In genomic region chr1:38567791-38568190, GRCm38 (mm10) we compare ENCODE assay signal across 18 mouse cellular contexts.
"Had no signal": no experiment of that assay in that cellular context is flagged by ENCODE, and none has a peak within 500 bp of the region (broad histone marks: within the 10 kb centered on the region; RNA-seq: fewer than 3 reads in every experiment).

No protein-coding gene starts in this region.

- DNase-seq: kidney, postnatal 25 days; layer of hippocampus, adult 9-11 months; liver; lung, adult 18-20 months; lung, postnatal 10 days; lung, postnatal 36 days; thymus, adult 18-20 months; thymus, postnatal 36 days had no signal

- H3K9ac ChIP-seq: limb, embryonic 13.5 days; liver, embryonic 12.5 days; liver, embryonic 15.5 days; lung, embryonic 15.5 days; midbrain, embryonic 15.5 days had no signal

- H3K36me3 ChIP-seq: liver, embryonic 12.5 days; liver, embryonic 15.5 days; lung, embryonic 15.5 days; midbrain, embryonic 10.5 days; midbrain, embryonic 15.5 days had no signal

- H3K27me3 ChIP-seq: limb, embryonic 13.5 days; liver, embryonic 12.5 days; liver, embryonic 15.5 days; lung, embryonic 15.5 days; megakaryocyte, embryonic 14.5 days; midbrain, embryonic 15.5 days had no signal

- H3K9me3 ChIP-seq: limb, embryonic 10.5 days; limb, embryonic 13.5 days; liver, embryonic 12.5 days; liver, embryonic 15.5 days; lung, embryonic 15.5 days; megakaryocyte, embryonic 14.5 days; midbrain, embryonic 10.5 days; midbrain, embryonic 15.5 days had no signal

- H3K4me3 ChIP-seq: layer of hippocampus, adult 2 months; limb, embryonic 10.5 days; limb, embryonic 13.5 days; liver, embryonic 12.5 days; liver, embryonic 15.5 days; lung, embryonic 15.5 days; megakaryocyte, embryonic 14.5 days; midbrain, embryonic 10.5 days; midbrain, embryonic 15.5 days had no signal

- H3K4me2 ChIP-seq: limb, embryonic 13.5 days; liver, embryonic 12.5 days; liver, embryonic 15.5 days; lung, embryonic 15.5 days; midbrain, embryonic 15.5 days had no signal

- H3K27ac ChIP-seq: kidney, postnatal 0 days; layer of hippocampus, adult 2 months; limb, embryonic 10.5 days; limb, embryonic 13.5 days; liver, embryonic 12.5 days; liver, embryonic 15.5 days; lung, embryonic 15.5 days; midbrain, embryonic 10.5 days had no signal

- ATAC-seq: liver, embryonic 12.5 days; midbrain, embryonic 15.5 days had no signal

- H3K4me1 ChIP-seq: liver, embryonic 15.5 days had no signal
